Mouse (Mus musculus) heart, embryonic 12.5 days (tissue): ENCODE results near the gene Prepl. TPM values are rescaled to one million over a fixed set of nuclear protein-coding genes. Genes with fewer than 3 reads are reported as not detected.

ENCODE experiments used
- ATAC-seq: fragments of 200-750 bp; cut with Nextera tagmentation; 2 replicates; pipeline ENCODE4 v1.8.0; 2017; ENCODE audit warnings: moderate TSS enrichment, moderate library complexity; ENCODE audit not compliant: insufficient number of reproducible peaks, low FRiP score
- H3K27ac ChIP-seq: fragments of 300-500 bp; sonication (generic); 2 replicates; pipeline ENCODE4 v1.5.1; 2016; ENCODE audit warnings: mild to moderate bottlenecking, moderate library complexity; ENCODE audit not compliant: poor library complexity, severe bottlenecking
- H3K27me3 ChIP-seq: fragments of 300-500 bp; sonication (generic); replicated peaks from 2 replicates; pipeline ENCODE4 v1.6.1; 2016; ENCODE audit warnings: mild to moderate bottlenecking, moderate library complexity
- H3K36me3 ChIP-seq: fragments of 300-500 bp; sonication (generic); 2 replicates; pipeline ENCODE4 v1.6.1; 2016; ENCODE audit warnings: mild to moderate bottlenecking, moderate library complexity
- H3K4me1 ChIP-seq: fragments of 300-500 bp; sonication (generic); replicated peaks from 2 replicates; pipeline ENCODE4 v1.6.1; 2016; ENCODE audit warnings: mild to moderate bottlenecking
- H3K4me2 ChIP-seq: fragments of 300-500 bp; sonication (generic); 2 replicates; pipeline ENCODE4 v1.6.1; 2016; ENCODE audit warnings: mild to moderate bottlenecking, moderate library complexity
- H3K4me3 ChIP-seq: fragments of 300-500 bp; sonication (generic); 2 replicates; pipeline ENCODE4 v1.5.1; 2016; ENCODE audit warnings: mild to moderate bottlenecking
- H3K9ac ChIP-seq: fragments of 300-500 bp; sonication (generic); 2 replicates; pipeline ENCODE4 v1.6.1; 2016; ENCODE audit warnings: mild to moderate bottlenecking, moderate library complexity
- H3K9me3 ChIP-seq: fragments of 300-500 bp; sonication (generic); replicated peaks from 2 replicates; pipeline ENCODE4 v1.6.1; 2016; ENCODE audit warnings: mild to moderate bottlenecking, moderate library complexity
- WGBS: fragments of 180-500 bp; shearing (Covaris S2); methylation state at CpG from one replicate; pipeline ENCODE4 v1.1.7; 2016; 5-methylcytosine and 5-hydroxymethylcytosine counted together
- polyA plus RNA-seq: library from polyadenylated mRNA; unstranded; fragments of >200 nt; fragmentation: Nextera tagmentation; extraction: Ambion mirVana; gene quantifications from 2 replicates; pipeline ENCODE4 v1.2.1, GENCODE M21; 2016

Gene Prepl
- polyA plus RNA-seq, 1 experiment from 2014 or later: 31.3 TPM

DNA sequence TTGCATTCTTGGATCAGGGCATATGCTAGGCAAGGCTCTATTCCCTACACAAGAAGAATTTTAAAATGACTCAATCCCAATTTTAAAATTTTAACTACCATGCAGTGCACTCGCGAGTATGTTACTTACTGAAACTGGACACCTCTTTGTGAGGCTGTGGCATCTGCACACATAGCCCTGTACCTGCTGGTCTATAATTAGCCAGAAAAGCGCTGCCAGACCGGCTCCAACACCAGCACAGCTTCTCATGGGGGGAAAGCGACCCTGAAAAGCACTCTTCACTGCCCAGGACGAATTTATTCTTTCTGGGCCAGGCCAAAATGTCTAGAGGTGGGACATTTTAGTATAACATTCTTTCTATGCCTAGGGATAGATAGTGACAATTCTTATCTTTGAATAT is 19.4 kb downstream of the Prepl start:
- no peaks in the 10 kb centered on the region for H3K27me3 ChIP-seq
- H3K4me2 ChIP-seq: no peak overlapping the region
- no peaks in the 10 kb centered on the region for H3K9me3 ChIP-seq
- H3K9ac ChIP-seq: no peak overlapping the region
- no peak for ATAC-seq
- H3K4me3 ChIP-seq: no peak overlapping the region
- peaks cover 60% of the 10 kb centered on the region for H3K36me3 ChIP-seq
- H3K4me1 ChIP-seq: peaks cover 17% of the 10 kb centered on the region; the same call in 1 of the 2 replicates
- WGBS: 50% methylated on average over 6 of the region's 6 CpGs
- no peak overlapping the region for H3K27ac ChIP-seq

DNA sequence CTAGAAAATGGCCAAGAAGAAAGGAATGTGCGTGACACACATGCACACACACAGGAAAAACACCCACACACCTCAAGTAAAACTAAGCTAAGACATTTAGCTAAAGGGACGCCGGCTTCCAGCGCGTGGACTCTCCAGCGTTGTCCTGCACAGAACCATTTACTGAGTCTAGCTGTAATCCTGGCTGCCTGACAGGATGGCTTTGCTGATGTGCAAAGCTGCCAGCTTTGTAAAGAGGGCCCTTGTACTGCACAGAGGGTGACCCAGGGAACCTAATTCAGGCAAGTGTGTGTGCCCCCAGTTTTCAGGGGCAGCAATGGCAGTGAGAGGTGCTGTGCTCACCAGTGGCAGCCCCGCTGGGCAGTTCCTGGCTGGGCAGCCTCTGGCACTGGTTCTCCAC is 22.7 kb downstream of the Prepl start:
- no peak for ATAC-seq
- Histone ChIP-seq H3K36me3 (peaks cover 84% of the 10 kb centered on the region), H3K9ac (no peak overlapping the region), H3K27me3 (no peaks in the 10 kb centered on the region), H3K9me3 (no peaks in the 10 kb centered on the region), H3K4me2 (no peak overlapping the region), H3K4me1 (peaks cover 9% of the 10 kb centered on the region; the same call in 1 of the 2 replicates), H3K4me3 (no peak overlapping the region), H3K27ac (no peak overlapping the region)
- 91% methylated on average over 7 of the region's 7 CpGs for WGBS

DNA sequence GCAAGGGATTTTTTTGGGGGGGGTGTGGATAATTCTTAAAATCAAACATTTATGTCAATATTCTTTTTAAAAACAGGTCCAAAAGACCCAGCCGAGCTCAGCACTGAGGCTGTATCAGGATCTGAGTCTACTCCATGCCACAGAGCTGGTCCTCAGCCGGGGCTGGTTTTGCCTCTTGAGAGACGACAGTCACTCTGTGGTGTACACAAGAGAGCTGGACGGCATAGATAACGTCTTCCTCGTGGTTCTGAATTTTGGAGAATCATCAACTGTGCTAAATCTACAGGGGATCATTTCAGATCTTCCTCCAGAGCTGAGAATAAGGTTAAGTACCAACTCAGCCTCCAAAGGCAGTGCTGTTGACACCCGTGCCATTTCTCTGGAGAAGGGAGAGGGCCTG is 26.5 kb downstream of the Prepl start:
- Histone ChIP-seq H3K4me1 (no peaks in the 10 kb centered on the region), H3K36me3 (peaks cover 53% of the 10 kb centered on the region), H3K9ac (no peak overlapping the region), H3K27ac (no peak overlapping the region), H3K4me2 (no peak overlapping the region), H3K9me3 (no peaks in the 10 kb centered on the region), H3K27me3 (no peaks in the 10 kb centered on the region), H3K4me3 (no peak overlapping the region)
- WGBS: 74% methylated on average over 7 of the region's 7 CpGs
- ATAC-seq: no peak

DNA sequence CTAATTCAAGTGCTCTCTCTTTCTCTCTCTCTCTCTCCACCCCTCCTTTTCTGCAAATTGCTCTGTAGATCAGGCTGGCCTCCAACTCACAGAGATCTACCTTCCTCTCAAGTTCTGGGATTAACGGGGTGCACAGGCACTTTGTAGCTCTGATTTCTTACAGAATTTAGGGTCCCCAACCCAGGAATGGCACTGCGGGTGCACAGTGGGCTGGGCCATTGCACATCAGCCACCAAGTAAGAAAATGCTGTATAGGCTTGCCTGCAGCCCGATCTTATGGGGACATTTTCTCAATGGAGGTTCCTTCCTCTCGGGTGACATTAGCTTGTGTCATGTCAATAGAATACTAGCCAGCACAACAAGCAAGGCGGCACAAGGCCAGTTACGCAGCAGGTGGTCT is 30.9 kb downstream of the Prepl start:
- Histone ChIP-seq H3K27ac (no peak overlapping the region), H3K4me2 (no peak overlapping the region), H3K9me3 (no peaks in the 10 kb centered on the region), H3K27me3 (no peaks in the 10 kb centered on the region), H3K4me1 (no peaks in the 10 kb centered on the region), H3K4me3 (no peak overlapping the region), H3K9ac (no peak overlapping the region), H3K36me3 (peaks cover 18% of the 10 kb centered on the region)
- no peak for ATAC-seq
- WGBS: 87% methylated on average over 6 of the region's 6 CpGs

DNA sequence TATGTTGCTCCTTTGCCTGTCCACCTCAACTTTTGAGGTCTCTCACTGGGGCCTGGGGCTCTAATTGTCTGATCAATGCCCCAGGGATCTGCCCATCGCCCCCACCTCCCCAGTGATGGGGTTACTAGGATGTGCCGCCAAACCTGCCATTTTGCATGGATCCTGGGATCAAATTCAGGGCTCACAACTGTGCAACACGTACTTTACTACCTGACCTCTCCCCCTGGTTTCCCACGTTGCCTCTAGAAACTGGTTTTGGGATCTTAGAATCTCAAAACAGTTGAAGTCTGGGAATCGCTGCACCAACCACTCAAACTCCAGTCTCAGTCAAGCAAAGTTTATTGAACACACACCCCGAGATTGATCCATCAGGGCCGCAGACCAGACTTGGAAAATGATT is 31.8 kb downstream of the Prepl start:
- ATAC-seq: no peak
- no peak overlapping the region for H3K9ac ChIP-seq

DNA sequence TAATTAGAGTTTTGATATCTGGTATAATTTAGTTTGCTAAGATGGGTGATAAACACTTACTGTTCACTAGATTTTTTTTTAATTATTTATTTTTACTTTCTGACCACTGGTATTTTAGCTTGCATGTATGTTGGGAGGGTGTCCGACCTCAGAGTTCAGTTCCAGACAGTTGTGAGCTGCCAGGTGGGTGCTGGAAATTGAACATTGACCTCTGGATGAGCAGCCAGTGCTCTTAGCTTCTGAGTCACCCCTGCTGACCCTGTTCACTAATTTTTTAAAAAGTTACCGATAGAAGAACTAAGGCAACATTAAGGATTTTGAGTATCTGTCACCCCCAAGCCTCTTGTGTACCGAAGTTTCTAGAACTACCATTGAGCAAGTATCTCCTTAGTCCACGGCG is 41.7 kb downstream of the Prepl start:
- Histone ChIP-seq H3K27ac (no peak overlapping the region), H3K4me1 (peaks cover 9% of the 10 kb centered on the region), H3K4me3 (no peak overlapping the region), H3K4me2 (no peak overlapping the region), H3K27me3 (no peaks in the 10 kb centered on the region), H3K9me3 (no peaks in the 10 kb centered on the region), H3K9ac (no peak overlapping the region), H3K36me3 (no peaks in the 10 kb centered on the region)
- WGBS: 86% methylated on average over 5 of the region's 5 CpGs
- no peak for ATAC-seq

More for the DNA sequence above, 31.8 kb downstream of the Prepl start:
- H3K9me3 ChIP-seq: no peaks in the 10 kb centered on the region
- peaks cover 10% of the 10 kb centered on the region for H3K36me3 ChIP-seq
- H3K4me3 ChIP-seq: no peak overlapping the region
- 90% methylated on average over 7 of the region's 7 CpGs for WGBS
- no peak overlapping the region for H3K27ac ChIP-seq
- H3K4me1 ChIP-seq: no peaks in the 10 kb centered on the region
- no peak overlapping the region for H3K4me2 ChIP-seq
- no peaks in the 10 kb centered on the region for H3K27me3 ChIP-seq

DNA sequence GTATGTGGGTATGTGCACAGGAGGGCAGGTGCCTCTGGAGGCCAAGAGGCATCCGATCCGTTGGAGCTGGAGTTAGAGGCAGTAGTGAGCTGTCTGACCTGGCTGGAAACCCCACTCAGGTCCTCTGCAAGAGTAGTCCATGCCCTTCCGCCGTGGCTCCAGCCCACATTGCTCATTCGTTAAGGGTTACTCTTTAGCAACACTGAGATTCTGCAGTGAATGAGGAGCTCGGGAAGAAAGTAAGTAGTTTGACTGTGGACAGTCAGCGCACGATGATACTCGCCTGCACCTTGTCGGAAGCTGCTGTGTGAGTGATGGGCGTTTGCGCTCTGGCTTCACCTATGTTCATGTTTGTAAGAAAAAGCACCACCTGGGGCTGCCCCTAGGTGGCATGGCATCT is 44.9 kb downstream of the Prepl start:
- H3K9ac ChIP-seq: no peak overlapping the region
- no peaks in the 10 kb centered on the region for H3K27me3 ChIP-seq
- no peaks in the 10 kb centered on the region for H3K9me3 ChIP-seq
- H3K36me3 ChIP-seq: no peaks in the 10 kb centered on the region
- no peak for ATAC-seq
- no peak overlapping the region for H3K4me2 ChIP-seq
- H3K27ac ChIP-seq: no peak overlapping the region
- H3K4me3 ChIP-seq: no peak overlapping the region
- 78% methylated on average over 12 of the region's 12 CpGs for WGBS
- H3K4me1 ChIP-seq: no peaks in the 10 kb centered on the region

DNA sequence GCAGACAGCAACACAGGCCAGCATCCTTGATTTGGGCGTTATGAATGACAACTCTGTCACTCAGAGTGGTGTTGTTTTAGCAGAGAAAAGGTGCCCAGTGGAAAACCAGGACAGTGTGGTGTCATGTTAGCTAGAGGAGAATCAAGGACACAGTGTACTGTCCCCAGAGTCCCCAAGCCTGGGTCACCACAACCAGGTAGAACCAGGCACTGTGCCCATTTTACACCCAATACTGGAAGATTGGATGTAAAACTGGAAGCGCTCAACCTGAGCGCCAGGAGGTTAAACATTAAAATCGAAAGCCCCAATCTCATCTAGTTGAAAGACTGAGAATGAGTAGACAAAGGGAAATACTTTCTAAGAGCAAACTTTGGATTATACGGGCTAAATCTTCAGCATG is 45.6 kb downstream of the Prepl start:
- Histone ChIP-seq H3K36me3 (no peaks in the 10 kb centered on the region), H3K9ac (no peak overlapping the region), H3K4me2 (no peak overlapping the region), H3K27ac (no peak overlapping the region), H3K4me3 (no peak overlapping the region), H3K4me1 (no peaks in the 10 kb centered on the region), H3K9me3 (no peaks in the 10 kb centered on the region), H3K27me3 (no peaks in the 10 kb centered on the region)
- 84% methylated on average over 5 of the region's 5 CpGs for WGBS
- no peak for ATAC-seq

DNA sequence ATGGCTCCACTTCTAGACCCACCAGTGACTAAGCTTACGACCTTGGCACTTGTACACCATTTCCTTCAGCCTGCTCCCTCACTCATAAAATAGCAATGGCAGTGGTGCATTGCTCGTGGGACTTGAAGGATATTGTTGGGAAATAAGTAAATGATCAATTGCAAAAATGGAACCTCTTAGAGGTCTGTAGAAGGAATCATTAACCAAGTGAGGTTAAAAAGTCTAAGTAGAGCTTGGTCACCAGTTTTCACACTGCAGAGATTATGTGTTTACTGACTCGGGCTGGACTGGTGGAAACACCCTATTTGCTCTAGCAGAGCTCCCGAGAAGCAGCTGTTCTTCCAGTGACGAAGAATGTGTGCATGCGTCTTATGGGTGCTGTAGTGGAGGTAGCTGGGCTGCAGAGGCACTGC is 46.6 kb downstream of the Prepl start:
- Histone ChIP-seq H3K27ac (no peak overlapping the region), H3K4me2 (no peak overlapping the region), H3K4me1 (no peaks in the 10 kb centered on the region), H3K9me3 (no peaks in the 10 kb centered on the region), H3K36me3 (no peaks in the 10 kb centered on the region), H3K27me3 (no peaks in the 10 kb centered on the region), H3K4me3 (no peak overlapping the region), H3K9ac (no peak overlapping the region)
- WGBS: 79% methylated on average over 6 of the region's 6 CpGs
- no peak for ATAC-seq

DNA sequence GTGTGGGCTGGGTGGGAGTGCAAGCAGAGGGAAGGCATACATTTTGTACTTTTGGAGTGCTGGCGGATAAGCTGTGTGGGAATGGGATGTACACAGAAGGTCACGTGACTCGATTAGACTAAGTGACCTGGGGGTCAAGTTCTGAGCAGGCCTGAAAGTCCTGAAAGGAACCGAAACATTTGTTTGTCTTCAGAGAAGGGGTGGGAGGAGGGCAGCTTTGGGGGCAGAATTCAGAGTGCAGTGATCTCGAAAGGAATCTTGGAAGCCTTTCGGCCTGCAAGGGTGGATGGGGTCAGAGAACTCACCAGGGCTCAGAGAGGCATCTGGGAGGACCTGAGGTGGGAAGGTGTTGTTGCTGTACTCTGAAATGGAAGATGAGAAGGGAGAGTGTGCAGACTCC is 47.6 kb downstream of the Prepl start:
- no peak for ATAC-seq
- Histone ChIP-seq H3K4me3 (no peak overlapping the region), H3K9ac (no peak overlapping the region), H3K4me1 (no peaks in the 10 kb centered on the region), H3K9me3 (no peaks in the 10 kb centered on the region), H3K36me3 (no peaks in the 10 kb centered on the region), H3K27me3 (no peaks in the 10 kb centered on the region), H3K4me2 (no peak overlapping the region), H3K27ac (no peak overlapping the region)
- 80% methylated on average over 6 of the region's 6 CpGs for WGBS

DNA sequence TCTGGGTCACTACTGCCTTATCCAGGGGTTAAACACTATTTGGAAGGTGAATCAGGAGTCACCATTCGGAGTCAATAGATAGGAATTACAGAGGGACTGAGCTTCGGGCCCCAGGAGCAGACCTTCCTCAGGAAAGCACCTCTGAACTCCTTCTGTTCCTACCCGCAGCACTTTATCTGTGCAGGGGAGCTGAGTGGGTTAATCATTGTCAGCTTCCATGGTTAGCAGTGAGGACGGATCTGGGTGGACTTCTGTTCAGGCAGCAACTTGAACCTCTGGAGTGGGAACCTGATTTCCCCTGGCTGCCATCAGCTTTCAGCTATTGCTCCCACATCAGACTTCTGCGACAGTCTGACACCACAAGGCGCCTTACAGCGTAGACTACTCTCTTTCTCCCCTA is 49.1 kb downstream of the Prepl start:
- H3K27me3 ChIP-seq: no peaks in the 10 kb centered on the region
- H3K27ac ChIP-seq: no peak overlapping the region
- no peak overlapping the region for H3K9ac ChIP-seq
- H3K4me1 ChIP-seq: no peaks in the 10 kb centered on the region
- H3K36me3 ChIP-seq: no peaks in the 10 kb centered on the region
- H3K4me2 ChIP-seq: no peak overlapping the region
- no peak overlapping the region for H3K4me3 ChIP-seq
- no peaks in the 10 kb centered on the region for H3K9me3 ChIP-seq
- no peak for ATAC-seq
- 71% methylated on average over 7 of the region's 7 CpGs for WGBS

DNA sequence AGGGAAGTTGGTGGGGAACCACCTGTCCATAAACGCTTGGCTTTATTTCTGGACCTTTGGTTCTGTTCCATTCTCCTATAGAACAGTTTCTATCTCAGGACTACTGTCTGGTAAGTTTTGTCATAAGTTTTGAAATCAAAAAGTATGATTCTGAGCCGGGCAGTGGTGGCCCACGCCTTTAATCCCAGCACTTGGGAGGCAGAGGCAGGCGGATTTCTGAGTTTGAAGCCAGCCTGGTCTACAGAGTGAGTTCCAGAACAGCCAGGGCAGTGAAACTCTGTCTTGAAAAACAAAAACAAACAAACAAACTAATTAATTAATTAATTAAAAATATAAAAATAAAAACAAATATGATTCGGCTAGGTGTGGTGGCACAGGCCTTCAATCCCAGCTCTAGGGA is 51.3 kb downstream of the Prepl start:
- WGBS: 85% methylated on average over 5 of the region's 5 CpGs
- H3K9me3 ChIP-seq: no peaks in the 10 kb centered on the region
- no peaks in the 10 kb centered on the region for H3K27me3 ChIP-seq
- H3K36me3 ChIP-seq: no peaks in the 10 kb centered on the region
- H3K27ac ChIP-seq: no peak overlapping the region
- no peak overlapping the region for H3K9ac ChIP-seq
- no peak overlapping the region for H3K4me3 ChIP-seq
- no peak for ATAC-seq
- H3K4me1 ChIP-seq: 0 out of 2 replicates have a peak, but pooled peaks cover 4% of the 10 kb centered on the region
- no peak overlapping the region for H3K4me2 ChIP-seq
